Mouse (Mus musculus) forebrain, postnatal 0 days (tissue): ENCODE results near the gene Ptpa. TPM values are rescaled to one million over a fixed set of nuclear protein-coding genes. Genes with fewer than 3 reads are reported as not detected.

Source experiments
- ATAC-seq: fragments of 200-750 bp; cut with Nextera tagmentation; 2 replicates; pipeline ENCODE4 v1.8.0; 2017; ENCODE audit warnings: mild to moderate bottlenecking, moderate library complexity
- DNase-seq: peaks from one replicate; pipeline ENCODE4 v3.0.0-alpha.2; 2015
- H3K27ac ChIP-seq: fragments of 300-500 bp; sonication (generic); 2 replicates; pipeline ENCODE4 v1.5.1; 2014; ENCODE audit warnings: low read depth, mild to moderate bottlenecking, antibody characterized with exemption, low read length, moderate library complexity, mixed read lengths
- H3K27me3 ChIP-seq: fragments of 300-500 bp; sonication (generic); 2 replicates; pipeline ENCODE4 v1.6.1; 2014; ENCODE audit warnings: mild to moderate bottlenecking, low read length, mixed read lengths; ENCODE audit not compliant: insufficient read depth
- H3K36me3 ChIP-seq: fragments of 300-500 bp; sonication (generic); 2 replicates; pipeline ENCODE4 v1.6.1; 2014; ENCODE audit warnings: mild to moderate bottlenecking, moderate library complexity; ENCODE audit not compliant: insufficient read depth
- H3K4me1 ChIP-seq: fragments of 300-500 bp; sonication (generic); 2 replicates; pipeline ENCODE4 v1.6.1; 2014; ENCODE audit warnings: antibody characterized with exemption; ENCODE audit not compliant: insufficient read depth
- H3K4me2 ChIP-seq: fragments of 300-500 bp; sonication (generic); 2 replicates; pipeline ENCODE4 v1.6.1; 2014; ENCODE audit warnings: low read depth, mild to moderate bottlenecking, moderate library complexity
- H3K4me3 ChIP-seq: fragments of 300-500 bp; sonication (generic); 2 replicates; pipeline ENCODE4 v1.5.1; 2014; ENCODE audit warnings: low read depth, low read length, mixed read lengths
- H3K9ac ChIP-seq: fragments of 300-500 bp; sonication (generic); 2 replicates; pipeline ENCODE4 v1.6.1; 2014; ENCODE audit warnings: mild to moderate bottlenecking
- H3K9me3 ChIP-seq: fragments of 300-500 bp; sonication (generic); 2 replicates; pipeline ENCODE4 v1.6.1; 2016; ENCODE audit warnings: low read length
- CTCF ChIP-seq: sonication (generic); IDR thresholded peaks from 2 replicates; pipeline ENCODE4 v1.5.1; 2016; ENCODE audit warnings: antibody characterized with exemption, control low read depth, low read depth
- WGBS: fragments of 180-500 bp; shearing (Covaris S2); extraction: QIAGEN DNeasy Blood & Tissue Kit; methylation state at CpG from one replicate; pipeline ENCODE4 v1.1.7; 2014; 5-methylcytosine and 5-hydroxymethylcytosine counted together
- polyA plus RNA-seq: library from polyadenylated mRNA; unstranded; fragments of >200 nt; fragmentation: Nextera tagmentation; extraction: Ambion mirVana; gene quantifications from 2 replicates; pipeline ENCODE4 v1.2.1, GENCODE M21; 2015
- total RNA-seq: library from RNA; depleted of rRNA; stranded (reverse); fragments of >200 nt; gene quantifications from 2 replicates; pipeline ENCODE4 v1.2.3, GENCODE M21; 2014

The Ptpa gene
- total and polyA plus RNA-seq, 2 experiments from 2014 or later: 132 to 148 TPM

GRCm38 (mm10) chr2:30463341-30463761, 47.5 kb downstream of the Ptpa start:
- no peak overlapping the region for H3K9ac ChIP-seq
- peak overlapping the region; percentile 39; the same call in 1 of the 2 replicates for H3K4me2 ChIP-seq

DNA sequence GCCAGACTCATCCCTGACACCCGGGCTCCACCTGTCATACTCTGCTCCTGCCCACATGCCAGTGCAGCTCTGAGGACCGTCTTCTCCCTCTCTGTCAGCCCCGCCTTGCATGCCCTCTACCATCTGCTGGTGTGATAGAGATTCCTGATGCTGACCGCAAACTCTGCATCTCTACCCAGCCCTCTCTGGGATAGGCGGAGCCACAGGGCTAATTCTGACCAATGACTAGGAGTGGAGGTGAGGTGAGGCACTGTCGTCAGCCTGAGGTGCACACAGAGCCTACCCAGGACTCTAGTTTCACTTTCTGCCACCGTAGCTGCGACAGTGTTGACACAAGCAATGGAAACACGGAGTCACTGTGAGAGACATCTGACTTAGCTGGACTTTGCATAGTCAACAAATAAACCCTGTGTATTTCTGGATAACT, 48.1 kb downstream of the Ptpa start:
- Histone ChIP-seq H3K27ac (no peak overlapping the region), H3K4me2 (peak overlapping the region; percentile 39), H3K27me3 (no peaks in the 10 kb centered on the region), H3K4me1 (0 out of 2 replicates have a peak, but pooled peaks cover 4% of the 10 kb centered on the region), H3K4me3 (0 out of 2 replicates have a peak overlapping the region, but pooled peaks have one; percentile 2), H3K9ac (no peak overlapping the region; the same call in 1 of the 2 replicates), H3K9me3 (no peaks in the 10 kb centered on the region), H3K36me3 (no peaks in the 10 kb centered on the region)
- WGBS: 4% methylated on average over 9 of the region's 9 CpGs
- DNase-seq: no peak
- TF ChIP-seq CTCF: no peak
- peak; percentile 75 for ATAC-seq

More at GRCm38 (mm10) chr2:30463341-30463761, 47.5 kb downstream of the Ptpa start:
- DNase-seq: no peak
- H3K27ac ChIP-seq: no peak overlapping the region
- no peak for TF ChIP-seq CTCF
- no peaks in the 10 kb centered on the region for H3K36me3 ChIP-seq
- WGBS: 46% methylated on average over 5 of the region's 5 CpGs
- H3K27me3 ChIP-seq: no peaks in the 10 kb centered on the region
- ATAC-seq: no peak
- no peaks in the 10 kb centered on the region for H3K4me1 ChIP-seq
- no peaks in the 10 kb centered on the region for H3K9me3 ChIP-seq
- no peak overlapping the region for H3K4me3 ChIP-seq

- no peak for ATAC-seq
- no peaks in the 10 kb centered on the region for H3K9me3 ChIP-seq
- no peaks in the 10 kb centered on the region for H3K27me3 ChIP-seq
- WGBS: 67% methylated on average over 5 of the region's 5 CpGs
- no peak overlapping the region for H3K27ac ChIP-seq
- DNase-seq: no peak
- no peak for TF ChIP-seq CTCF
- H3K36me3 ChIP-seq: no peaks in the 10 kb centered on the region
- H3K4me2 ChIP-seq: peak overlapping the region; percentile 39
- H3K4me1 ChIP-seq: 0 out of 2 replicates have a peak, but pooled peaks cover 5% of the 10 kb centered on the region
- H3K4me3 ChIP-seq: 0 out of 2 replicates have a peak overlapping the region, but pooled peaks have one; percentile 2
- no peak overlapping the region for H3K9ac ChIP-seq
These were observed 48.6 kb downstream of the Ptpa start for GRCm38 (mm10) chr2:30464411-30464810.

GRCm38 (mm10) chr2:30466787-30467186, 50.9 kb downstream of the Ptpa start:
- Histone ChIP-seq H3K9ac (no peak overlapping the region), H3K27ac (no peak overlapping the region), H3K9me3 (no peaks in the 10 kb centered on the region), H3K4me1 (peaks cover 16% of the 10 kb centered on the region), H3K4me3 (no peak overlapping the region), H3K4me2 (no peak overlapping the region), H3K36me3 (no peaks in the 10 kb centered on the region), H3K27me3 (no peaks in the 10 kb centered on the region)
- DNase-seq (no peak), ATAC-seq (no peak)
- no peak for TF ChIP-seq CTCF
- WGBS: 69% methylated on average over 4 of the region's 4 CpGs

GRCm38 (mm10) chr2:30469009-30469408, 53.2 kb downstream of the Ptpa start:
- no peak for TF ChIP-seq CTCF
- WGBS: 52% methylated on average over 6 of the region's 6 CpGs
- peak overlapping the region; percentile 49; the same call in 1 of the 2 replicates for H3K4me3 ChIP-seq

GRCm38 (mm10) chr2:30469796-30470142, 53.9 kb downstream of the Ptpa start:
- Histone ChIP-seq H3K4me3 (peak overlapping the region; percentile 49), H3K4me1 (peaks cover 19% of the 10 kb centered on the region), H3K27me3 (no peaks in the 10 kb centered on the region), H3K27ac (peak overlapping the region; percentile 77), H3K9me3 (no peaks in the 10 kb centered on the region), H3K4me2 (peak overlapping the region; percentile 91), H3K9ac (peak overlapping the region; percentile 67), H3K36me3 (no peaks in the 10 kb centered on the region)
- ATAC-seq (peak; percentile 68), DNase-seq (peak; percentile 96)
- TF ChIP-seq CTCF: peak; percentile 92
- WGBS: 3% methylated on average over 19 of the region's 19 CpGs

More at GRCm38 (mm10) chr2:30469009-30469408, 53.2 kb downstream of the Ptpa start:
- DNase-seq: peak; percentile 39
- no peaks in the 10 kb centered on the region for H3K27me3 ChIP-seq
- peak overlapping the region; percentile 91 for H3K4me2 ChIP-seq
- H3K9me3 ChIP-seq: no peaks in the 10 kb centered on the region
- ATAC-seq: no peak
- H3K27ac ChIP-seq: peak overlapping the region; percentile 35; the same call in 1 of the 2 replicates
- peak overlapping the region; percentile 67; the same call in 1 of the 2 replicates for H3K9ac ChIP-seq
- peaks cover 16% of the 10 kb centered on the region for H3K4me1 ChIP-seq
- no peaks in the 10 kb centered on the region for H3K36me3 ChIP-seq

GRCm38 (mm10) chr2:30470143-30470946, 54.5 kb downstream of the Ptpa start:
- peaks cover 19% of the 10 kb centered on the region for H3K4me1 ChIP-seq
- peak overlapping the region; percentile 91 for H3K4me2 ChIP-seq
- DNase-seq (peak; percentile 81), ATAC-seq (0 out of 2 replicates have a peak, but pooled peaks have one; percentile 0)
- peak overlapping the region; percentile 77 for H3K27ac ChIP-seq
- peak; percentile 48; the same call in 1 of the 2 replicates for TF ChIP-seq CTCF
- H3K27me3 ChIP-seq: no peaks in the 10 kb centered on the region
- peak overlapping the region; percentile 67 for H3K9ac ChIP-seq
- no peaks in the 10 kb centered on the region for H3K36me3 ChIP-seq
- H3K9me3 ChIP-seq: no peaks in the 10 kb centered on the region
- H3K4me3 ChIP-seq: peak overlapping the region; percentile 49
- 1% methylated on average over 46 of the region's 46 CpGs for WGBS
